Mouse (Mus musculus): ENCODE data around the gene Wt1.
A peak's percentile ranks its signal among the peaks of the same experiment; 100 is the strongest.

The Wt1 gene

GRCm38 (mm10) chr2:105126279-105126678 is at the start of gene Wt1:
TSS of gene Wt1 (plus strand) at chr2:105126529.
- DNase-seq (ENCODE audit: low spot score in 2 of 2): no peak

GRCm38 (mm10) chr2:105077151-105077550 is 49.2 kb upstream of the Wt1 start:
- no peak for DNase-seq (ENCODE audit: low spot score in 2 of 2)

- no peak for DNase-seq (ENCODE audit: low spot score in 2 of 2)
Measured at GRCm38 (mm10) chr2:105082256-105082790, 44.0 kb upstream of the Wt1 start.

GRCm38 (mm10) chr2:105084035-105084434 is 42.3 kb upstream of the Wt1 start:
- DNase-seq (ENCODE audit: low spot score in 2 of 2): no peak

GRCm38 (mm10) chr2:105086081-105086480 is 40.2 kb upstream of the Wt1 start:
- no peak for DNase-seq (ENCODE audit: low spot score in 2 of 2)

- no peak for DNase-seq (ENCODE audit: low spot score in 2 of 2)
Measured at GRCm38 (mm10) chr2:105088005-105088404, 38.3 kb upstream of the Wt1 start.

GRCm38 (mm10) chr2:105089083-105089482 is 37.2 kb upstream of the Wt1 start:
- no peak for DNase-seq (ENCODE audit: low spot score in 2 of 2)

- DNase-seq (ENCODE audit: low spot score in 2 of 2): no peak
Measured at GRCm38 (mm10) chr2:105089581-105090508, 36.5 kb upstream of the Wt1 start.

GRCm38 (mm10) chr2:105090991-105091390 is 35.3 kb upstream of the Wt1 start:
- DNase-seq (ENCODE audit: low spot score in 2 of 2): no peak

- no peak for DNase-seq (ENCODE audit: low spot score in 2 of 2)
Measured at GRCm38 (mm10) chr2:105091718-105092117, 34.6 kb upstream of the Wt1 start, which contains the start of gene Gm11060. TSS of gene Gm11060 (plus strand) at chr2:105092018.

- DNase-seq (ENCODE audit: low spot score in 2 of 2): no peak
Measured at GRCm38 (mm10) chr2:105097294-105097953, 28.9 kb upstream of the Wt1 start.

GRCm38 (mm10) chr2:105099410-105099809 is 26.9 kb upstream of the Wt1 start:
- DNase-seq (ENCODE audit: low spot score in 2 of 2): no peak

GRCm38 (mm10) chr2:105100541-105100940 is 25.8 kb upstream of the Wt1 start:
- DNase-seq (ENCODE audit: low spot score in 2 of 2): no peak

GRCm38 (mm10) chr2:105108703-105109158 is 17.6 kb upstream of the Wt1 start:
- peak in 1 of 2 experiments; percentile 44 for DNase-seq (ENCODE audit: low spot score in 2 of 2)

- no peak for DNase-seq (ENCODE audit: low spot score in 2 of 2)
Measured at GRCm38 (mm10) chr2:105114074-105114473, 12.3 kb upstream of the Wt1 start.

GRCm38 (mm10) chr2:105117669-105118068 is 8.7 kb upstream of the Wt1 start:
- no peak for DNase-seq (ENCODE audit: low spot score in 2 of 2)

- DNase-seq (ENCODE audit: low spot score in 2 of 2): no peak
Measured at GRCm38 (mm10) chr2:105122216-105122615, 4.1 kb upstream of the Wt1 start.

GRCm38 (mm10) chr2:105122886-105123285 is 3.4 kb upstream of the Wt1 start:
- DNase-seq (ENCODE audit: low spot score in 2 of 2): no peak

- DNase-seq (ENCODE audit: low spot score in 2 of 2): no peak
Measured at GRCm38 (mm10) chr2:105123431-105123830, 2.9 kb upstream of the Wt1 start.

- no peak for DNase-seq (ENCODE audit: low spot score in 2 of 2)
Measured at GRCm38 (mm10) chr2:105123881-105124280, 2.4 kb upstream of the Wt1 start.

- DNase-seq (ENCODE audit: low spot score in 2 of 2): no peak
Measured at GRCm38 (mm10) chr2:105124391-105124790, 1.9 kb upstream of the Wt1 start.

- no peak for DNase-seq (ENCODE audit: low spot score in 2 of 2)
Measured at GRCm38 (mm10) chr2:105125205-105125604, 1.1 kb upstream of the Wt1 start.

All from frontal cortex, postnatal 25 days (tissue).